Mouse (Mus musculus) stomach, embryonic 14.5 days (tissue): ENCODE measurements around the gene Rpl12. TPM values are rescaled to one million over a fixed set of nuclear protein-coding genes. Genes with fewer than 3 reads are reported as not detected.
A peak's percentile ranks its signal among the peaks of the same experiment; 100 is the strongest.

ENCODE experiments used
- ATAC-seq: fragments of 200-750 bp; cut with Nextera tagmentation; 2 replicates; pipeline ENCODE4 v1.8.0; 2017; ENCODE audit warnings: low read depth, moderate TSS enrichment; ENCODE audit not compliant: insufficient number of reproducible peaks, insufficient read depth, low FRiP score
- H3K27ac ChIP-seq: fragments of 300-500 bp; sonication (generic); 2 replicates; pipeline ENCODE4 v1.5.1; 2014; ENCODE audit warnings: mild to moderate bottlenecking, low read length, moderate library complexity, mixed read lengths
- H3K27me3 ChIP-seq: fragments of 300-500 bp; sonication (generic); 2 replicates; pipeline ENCODE4 v1.6.1; 2014; ENCODE audit warnings: low read length, control low read depth, mixed read lengths; ENCODE audit not compliant: control insufficient read depth, insufficient read depth
- H3K36me3 ChIP-seq: fragments of 300-500 bp; sonication (generic); 2 replicates; pipeline ENCODE4 v1.6.1; 2014; ENCODE audit warnings: mild to moderate bottlenecking, control low read depth, low read length, moderate library complexity, mixed read lengths; ENCODE audit not compliant: control insufficient read depth, insufficient read depth
- H3K4me1 ChIP-seq: fragments of 300-500 bp; sonication (generic); 2 replicates; pipeline ENCODE4 v1.6.1; 2014; ENCODE audit warnings: low read length, control low read depth, mixed read lengths; ENCODE audit not compliant: control insufficient read depth, insufficient read depth
- H3K4me2 ChIP-seq: fragments of 300-500 bp; sonication (generic); replicated peaks from 2 replicates; pipeline ENCODE4 v1.6.1; 2014; ENCODE audit warnings: low read depth, low read length, control low read depth
- H3K4me3 ChIP-seq: fragments of 300-500 bp; sonication (generic); 2 replicates; pipeline ENCODE4 v1.5.1; 2014; ENCODE audit warnings: low read depth, low read length, control low read depth
- H3K9ac ChIP-seq: fragments of 300-500 bp; sonication (generic); replicated peaks from 2 replicates; pipeline ENCODE4 v1.6.1; 2014; ENCODE audit warnings: low read depth, mild to moderate bottlenecking, control low read depth, low read length, moderate library complexity, mixed read lengths
- H3K9me3 ChIP-seq: fragments of 300-500 bp; sonication (generic); 2 replicates; pipeline ENCODE4 v1.6.1; 2016; ENCODE audit warnings: low read depth, low read length, control low read depth; ENCODE audit not compliant: control insufficient read depth
- WGBS: fragments of 180-500 bp; shearing (Covaris S2); extraction: QIAGEN DNeasy Blood & Tissue Kit; methylation state at CpG from one replicate; pipeline ENCODE4 v1.1.7; 2014; 5-methylcytosine and 5-hydroxymethylcytosine counted together
- polyA plus RNA-seq: library from polyadenylated mRNA; unstranded; fragments of >200 nt; fragmentation: Nextera tagmentation; extraction: Ambion mirVana; gene quantifications from 2 replicates; pipeline ENCODE4 v1.2.1, GENCODE M21; 2014

Gene Rpl12
- polyA plus RNA-seq, 1 experiment from 2014 or later: 269 TPM

GRCm38 (mm10) chr2:32960273-32960672 is 1.1 kb upstream of the Rpl12 start:
- Histone ChIP-seq H3K36me3 (peaks cover 27% of the 10 kb centered on the region), H3K4me3 (no peak overlapping the region), H3K4me1 (peaks cover 11% of the 10 kb centered on the region; the same call in 1 of the 2 replicates), H3K4me2 (peak overlapping the region; percentile 71), H3K27me3 (no peaks in the 10 kb centered on the region), H3K27ac (no peak overlapping the region), H3K9ac (no peak overlapping the region), H3K9me3 (no peaks in the 10 kb centered on the region)
- 88% methylated on average over 4 of the region's 4 CpGs for WGBS
- ATAC-seq: no peak

GRCm38 (mm10) chr2:32962062-32962874 is 909 bp downstream of the Rpl12 start:
- Histone ChIP-seq H3K36me3 (peaks cover 29% of the 10 kb centered on the region), H3K4me3 (peak overlapping the region; percentile 85), H3K27ac (peak overlapping the region; percentile 91), H3K4me2 (peak overlapping the region; percentile 89), H3K27me3 (no peaks in the 10 kb centered on the region), H3K4me1 (peaks cover 13% of the 10 kb centered on the region; the same call in 1 of the 2 replicates), H3K9me3 (no peaks in the 10 kb centered on the region), H3K9ac (peak overlapping the region; percentile 92)
- WGBS: under 1% methylated on average over 33 of the region's 33 CpGs
- no peak for ATAC-seq

DNA sequence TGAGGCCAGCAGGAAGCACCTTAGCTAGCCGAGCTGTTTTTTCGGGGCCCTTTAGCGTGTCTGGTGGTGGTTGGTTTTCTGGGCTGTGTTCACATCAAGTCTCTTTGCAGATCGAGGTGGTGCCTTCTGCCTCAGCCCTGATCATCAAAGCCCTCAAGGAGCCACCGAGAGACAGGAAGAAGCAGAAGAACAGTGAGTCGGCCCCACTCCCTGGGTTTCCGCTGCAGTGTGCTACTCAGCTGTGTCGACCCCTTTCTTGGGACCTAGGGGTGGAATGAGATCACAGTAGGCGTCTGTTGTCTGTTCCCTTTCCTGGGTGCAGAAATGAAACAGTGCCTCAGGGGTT is 1.5 kb downstream of the Rpl12 start:
- no peak for ATAC-seq
- Histone ChIP-seq H3K27ac (peak overlapping the region; percentile 91; the same call in 1 of the 2 replicates), H3K27me3 (no peaks in the 10 kb centered on the region), H3K9me3 (no peaks in the 10 kb centered on the region), H3K9ac (peak overlapping the region; percentile 92), H3K4me1 (peaks cover 13% of the 10 kb centered on the region; the same call in 1 of the 2 replicates), H3K36me3 (peaks cover 29% of the 10 kb centered on the region), H3K4me3 (peak overlapping the region; percentile 85), H3K4me2 (peak overlapping the region; percentile 89)
- 7% methylated on average over 9 of the region's 9 CpGs for WGBS

GRCm38 (mm10) chr2:32963544-32963943 is 2.2 kb downstream of the Rpl12 start:
- no peak overlapping the region for H3K27ac ChIP-seq
- H3K4me3 ChIP-seq: peak overlapping the region; percentile 85; the same call in 1 of the 2 replicates
- H3K9me3 ChIP-seq: no peaks in the 10 kb centered on the region
- no peaks in the 10 kb centered on the region for H3K27me3 ChIP-seq
- H3K9ac ChIP-seq: no peak overlapping the region
- peak overlapping the region; percentile 89 for H3K4me2 ChIP-seq
- no peak for ATAC-seq
- H3K36me3 ChIP-seq: peaks cover 29% of the 10 kb centered on the region
- peaks cover 13% of the 10 kb centered on the region; the same call in 1 of the 2 replicates for H3K4me1 ChIP-seq
- 57% methylated on average over 4 of the region's 4 CpGs for WGBS

- 64% methylated on average over 1 of the region's 1 CpGs for WGBS
- H3K4me1 ChIP-seq: peaks cover 13% of the 10 kb centered on the region; the same call in 1 of the 2 replicates
Measured at GRCm38 (mm10) chr2:32963981-32964380, 2.6 kb downstream of the Rpl12 start.

DNA sequence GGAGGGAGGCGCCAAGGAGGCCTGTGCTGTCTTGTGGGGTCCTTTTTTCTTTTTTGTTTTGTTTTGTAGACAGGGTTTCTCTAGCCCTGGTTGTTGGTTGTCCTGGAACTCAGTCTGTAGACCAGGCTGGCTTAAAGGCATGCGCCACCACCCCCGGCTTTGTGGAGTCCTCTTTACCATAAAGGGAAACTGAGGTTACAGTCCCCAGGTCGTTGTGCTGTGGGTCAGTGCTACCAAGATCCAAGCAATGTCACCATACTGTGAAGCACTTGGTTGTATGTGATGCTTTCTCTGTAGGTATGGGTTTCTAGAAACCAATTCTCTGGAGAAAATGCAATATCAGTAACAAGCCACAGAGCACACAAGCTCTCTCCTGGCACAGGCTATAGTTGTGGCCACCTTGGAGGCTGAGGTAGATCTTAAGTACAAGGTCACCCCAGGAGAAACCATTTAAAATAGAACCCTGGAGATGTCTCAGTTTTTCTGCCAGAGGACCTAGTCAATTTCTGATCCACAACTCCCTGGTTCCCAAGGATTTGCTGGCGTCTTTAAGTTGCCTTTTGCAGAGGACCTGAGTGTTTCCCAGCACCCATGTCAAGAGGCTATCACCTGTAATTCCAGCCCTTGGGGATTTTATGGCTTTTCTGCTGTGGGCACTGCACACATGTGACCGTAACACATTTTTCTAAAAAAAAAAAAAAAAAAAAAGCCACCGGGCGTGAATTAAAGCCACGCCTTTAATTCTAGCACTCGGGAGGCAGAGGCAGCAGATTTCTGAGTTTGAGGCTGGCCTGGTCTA is 3.5 kb downstream of the Rpl12 start:
- H3K4me3 ChIP-seq: no peak overlapping the region
- no peaks in the 10 kb centered on the region for H3K27me3 ChIP-seq
- peaks cover 13% of the 10 kb centered on the region; the same call in 1 of the 2 replicates for H3K4me1 ChIP-seq
- H3K9ac ChIP-seq: no peak overlapping the region
- H3K27ac ChIP-seq: no peak overlapping the region
- ATAC-seq: no peak
- no peak overlapping the region for H3K4me2 ChIP-seq
- no peaks in the 10 kb centered on the region for H3K9me3 ChIP-seq
- 36% methylated on average over 10 of the region's 10 CpGs for WGBS
- H3K36me3 ChIP-seq: peaks cover 29% of the 10 kb centered on the region

More at GRCm38 (mm10) chr2:32963981-32964380, 2.6 kb downstream of the Rpl12 start:
- Histone ChIP-seq H3K27ac (no peak overlapping the region), H3K36me3 (peaks cover 29% of the 10 kb centered on the region), H3K27me3 (no peaks in the 10 kb centered on the region), H3K9me3 (no peaks in the 10 kb centered on the region), H3K9ac (no peak overlapping the region), H3K4me3 (peak overlapping the region; percentile 85; the same call in 1 of the 2 replicates), H3K4me2 (peak overlapping the region; percentile 89; the same call in 1 of the 2 replicates)
- no peak for ATAC-seq

GRCm38 (mm10) chr2:32965511-32966183 is 4.3 kb downstream of the Rpl12 start:
- no peaks in the 10 kb centered on the region for H3K9me3 ChIP-seq
- H3K27me3 ChIP-seq: no peaks in the 10 kb centered on the region
- H3K36me3 ChIP-seq: peaks cover 29% of the 10 kb centered on the region
- WGBS: 9% methylated on average over 7 of the region's 7 CpGs
- H3K4me2 ChIP-seq: peak overlapping the region; percentile 92
- H3K4me3 ChIP-seq: 0 out of 2 replicates have a peak overlapping the region, but pooled peaks have one; percentile 66
- H3K9ac ChIP-seq: no peak overlapping the region
- H3K27ac ChIP-seq: no peak overlapping the region
- peaks cover 10% of the 10 kb centered on the region; the same call in 1 of the 2 replicates for H3K4me1 ChIP-seq
- ATAC-seq: no peak

DNA sequence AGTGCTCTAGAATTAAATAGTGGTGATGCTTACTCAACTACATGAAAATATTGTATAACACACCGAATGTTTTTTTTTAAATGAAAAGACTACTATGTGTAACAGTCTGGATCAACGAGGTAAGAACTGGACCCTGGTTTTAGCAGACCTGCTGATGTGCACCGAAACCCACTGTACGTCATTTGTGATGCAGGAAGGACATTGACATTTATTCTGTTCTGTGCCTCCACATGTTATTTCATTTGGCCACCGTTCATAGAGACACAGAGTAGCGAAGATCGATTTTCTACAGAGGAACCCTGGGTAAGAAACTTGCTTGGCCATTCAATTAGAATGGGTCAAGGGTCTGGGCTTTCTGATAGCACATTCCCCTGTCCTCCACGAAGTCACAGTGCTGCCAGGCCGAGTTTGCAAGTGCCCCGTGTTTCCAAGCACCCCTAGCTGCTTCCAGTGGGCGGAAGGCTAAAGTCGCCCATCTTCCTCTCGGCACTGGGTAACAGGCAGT is 4.9 kb downstream of the Rpl12 start:
- peak overlapping the region; percentile 95 for H3K27ac ChIP-seq
- peaks cover 29% of the 10 kb centered on the region for H3K36me3 ChIP-seq
- no peaks in the 10 kb centered on the region for H3K27me3 ChIP-seq
- H3K4me2 ChIP-seq: peak overlapping the region; percentile 92
- H3K4me1 ChIP-seq: peaks cover 6% of the 10 kb centered on the region; the same call in 1 of the 2 replicates
- WGBS: 7% methylated on average over 13 of the region's 13 CpGs
- no peak for ATAC-seq
- H3K4me3 ChIP-seq: peak overlapping the region; percentile 66
- peak overlapping the region; percentile 65 for H3K9ac ChIP-seq
- no peaks in the 10 kb centered on the region for H3K9me3 ChIP-seq
